Mouse (Mus musculus) testis, adult 2 months (tissue): ENCODE data around the gene Cant1.

Experiments used
- CTCF ChIP-seq: fragments of 200-500 bp; IDR thresholded peaks from 2 replicates; pipeline ENCODE4 v1.5.1; 2012; ENCODE audit warnings: low read depth, mild to moderate bottlenecking, inconsistent platforms, low read length, moderate library complexity; ENCODE audit not compliant: control insufficient read depth, insufficient read depth, insufficient replicate concordance
- POLR2A ChIP-seq: fragments of 200-500 bp; IDR thresholded peaks from 2 replicates; pipeline ENCODE4 v1.6.1; 2012; ENCODE audit warnings: low read depth, mild to moderate bottlenecking, inconsistent platforms, low read length, moderate library complexity; ENCODE audit not compliant: control insufficient read depth

GRCm38 (mm10) chr11:118428460-118428868 is 9.6 kb upstream of the Cant1 start:
- TF ChIP-seq POLR2A (no peak), CTCF (no peak)
